Mouse (Mus musculus) stomach, adult 2 months (tissue): ENCODE measurements around the gene Apol7b. TPM values are rescaled to one million over a fixed set of nuclear protein-coding genes. Genes with fewer than 3 reads are reported as not detected.

Experiments used
- polyA plus RNA-seq: library from polyadenylated mRNA; depleted of rRNA; stranded (reverse); fragments of >200 nt; gene quantifications from 2 replicates; pipeline ENCODE4 v1.2.3, GENCODE M21; 2012; rRNA removed

The Apol7b gene
- not detected in 2 replicates for polyA plus RNA-seq

GRCm38 (mm10) chr15:77447392-77447791 lies at the start of gene Apol7b:
TSS of gene Apol7b (minus strand) at chr15:77447492.

GRCm38 (mm10) chr15:77476693-77477092 lies 29.4 kb upstream of the Apol7b start, which contains the start of gene Apol10a:
TSS of gene Apol10a (plus strand) at chr15:77477047.

DNA sequence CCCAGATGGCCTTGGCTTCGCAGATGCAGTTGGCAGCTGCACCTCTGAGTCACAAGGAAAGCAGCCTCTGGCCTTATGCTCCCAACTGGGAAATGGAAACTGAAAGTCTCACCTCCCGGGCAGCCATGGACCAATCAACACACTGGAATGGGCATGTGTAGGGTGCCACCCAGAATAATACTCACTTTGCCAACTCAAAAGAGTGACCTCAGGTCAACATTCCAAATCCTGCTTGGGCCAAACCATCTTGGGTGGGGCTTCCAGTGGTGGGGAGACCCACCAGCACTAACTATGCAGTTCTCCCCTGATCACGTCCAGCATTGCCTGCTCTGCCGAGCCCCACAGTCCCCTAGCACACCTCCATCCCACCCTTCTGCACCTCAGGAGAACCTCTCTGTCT lies 36.3 kb downstream of the Apol7b start, which contains the start of gene Apol9a:
Gene Apol9a, minus strand, starts transcription at position 101 of the 400 bp plus-strand sequence.

GRCm38 (mm10) chr15:77399027-77399426 lies 48.3 kb downstream of the Apol7b start, which contains the start of gene Apol7a:
TSS of gene Apol7a (minus strand) at chr15:77399110.

Other genes starting within 250 kb of the Apol7b start
- 20.1 and 23.9 TPM in 2 replicates for gene Rbfox2, start 140.5 kb downstream of the Apol7b start, polyA plus RNA-seq
- 6.1 and 6.2 TPM in 2 replicates for gene Apol7a, start 48.4 kb downstream of the Apol7b start, polyA plus RNA-seq
- gene Apol9a, start 36.4 kb downstream of the Apol7b start, polyA plus RNA-seq, result 4.2 and 6.8 TPM in 2 replicates
- gene Apol10a, start 29.6 kb upstream of the Apol7b start, polyA plus RNA-seq, result not detected in 2 replicates
- not detected in 2 replicates for gene Apol11a, start 60.8 kb upstream of the Apol7b start, polyA plus RNA-seq
- gene Apol7c, start 85.8 kb upstream of the Apol7b start, polyA plus RNA-seq, result 0.67 and 0.87 TPM in 2 replicates
- gene 1700025B11Rik, start 114.4 kb upstream of the Apol7b start, polyA plus RNA-seq, result not detected in 2 replicates
- 0.06 TPM in 1 of 2 replicates, not detected in the other for gene Apol10b, start 148.6 kb upstream of the Apol7b start, polyA plus RNA-seq
- gene Gm36245, start 151.8 kb upstream of the Apol7b start, polyA plus RNA-seq, result not detected in 2 replicates
- gene Apol11b, start 195.8 kb upstream of the Apol7b start, polyA plus RNA-seq, result not detected in 2 replicates